Mouse (Mus musculus) fibroblast of lung, adult 2 months (primary cell): ENCODE results near the gene Prkaa1.
"Not testable (repeated sequence)": the region's sequence is repeated elsewhere in the genome, so short reads cannot be mapped to it uniquely, and the experiment has no call there.

Experiments used
- DNase-seq: peaks from one replicate; pipeline ENCODE4 v3.0.0-alpha.2; 2011; ENCODE audit warnings: low read depth

Gene Prkaa1

DNA sequence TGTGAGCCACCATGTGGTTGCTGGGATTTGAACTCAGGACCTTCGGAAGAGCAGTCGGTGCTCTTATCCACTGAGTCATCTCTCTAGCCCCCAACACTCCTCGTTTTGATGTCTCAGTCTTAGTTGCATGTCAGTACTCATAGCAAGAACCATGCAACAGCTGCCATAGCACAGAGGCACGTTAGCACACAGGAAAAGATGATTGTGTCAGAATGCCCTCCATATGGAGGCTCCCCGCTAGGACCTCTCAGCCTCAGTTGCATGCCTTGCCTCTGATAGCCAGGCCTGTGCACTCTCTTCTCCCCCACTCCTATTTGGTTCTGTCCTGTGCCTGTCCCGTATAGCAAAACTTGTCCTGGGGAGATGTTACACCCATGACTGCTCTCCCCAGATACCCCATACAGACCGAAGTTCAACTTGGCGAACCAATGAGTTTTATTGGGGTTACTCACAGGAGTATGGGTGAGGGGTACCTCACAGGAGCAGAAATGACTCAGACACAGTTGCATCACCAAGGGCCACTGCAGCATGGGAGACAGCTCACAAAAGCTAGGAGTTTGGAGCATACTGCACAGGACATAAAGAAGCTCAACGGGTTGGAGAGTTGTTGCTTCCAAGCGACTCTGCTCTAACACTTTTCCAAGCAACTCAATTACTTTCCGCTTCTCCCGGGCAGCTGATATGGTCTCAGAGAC lies 14.4 kb upstream of the Prkaa1 start:
- DNase-seq, result no peak

- not testable (repeated sequence) for DNase-seq
Observed at GRCm38 (mm10) chr15:5130887-5131668, 12.6 kb upstream of the Prkaa1 start.

- no peak for DNase-seq
Observed at GRCm38 (mm10) chr15:5133301-5133700, 10.4 kb upstream of the Prkaa1 start.

DNA sequence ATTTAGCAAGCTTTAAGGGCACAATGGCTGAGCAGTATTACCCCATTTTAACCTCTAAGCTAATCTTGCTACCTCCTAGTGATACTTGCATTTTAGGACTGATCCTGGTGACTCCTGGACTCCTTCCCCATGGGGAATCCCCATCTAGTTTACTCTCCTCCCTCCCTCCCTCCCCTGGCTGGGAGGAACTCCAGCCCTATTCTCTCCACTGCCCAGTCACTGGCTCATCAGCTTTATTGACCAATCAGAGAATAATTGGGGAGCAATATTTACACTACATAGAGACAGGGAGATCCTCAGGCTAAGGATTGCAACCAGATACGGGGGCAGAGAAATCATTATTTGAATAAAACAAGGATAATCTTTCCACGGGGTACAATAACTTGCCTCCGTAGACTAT lies 9.5 kb upstream of the Prkaa1 start:
- DNase-seq, result no peak

DNA sequence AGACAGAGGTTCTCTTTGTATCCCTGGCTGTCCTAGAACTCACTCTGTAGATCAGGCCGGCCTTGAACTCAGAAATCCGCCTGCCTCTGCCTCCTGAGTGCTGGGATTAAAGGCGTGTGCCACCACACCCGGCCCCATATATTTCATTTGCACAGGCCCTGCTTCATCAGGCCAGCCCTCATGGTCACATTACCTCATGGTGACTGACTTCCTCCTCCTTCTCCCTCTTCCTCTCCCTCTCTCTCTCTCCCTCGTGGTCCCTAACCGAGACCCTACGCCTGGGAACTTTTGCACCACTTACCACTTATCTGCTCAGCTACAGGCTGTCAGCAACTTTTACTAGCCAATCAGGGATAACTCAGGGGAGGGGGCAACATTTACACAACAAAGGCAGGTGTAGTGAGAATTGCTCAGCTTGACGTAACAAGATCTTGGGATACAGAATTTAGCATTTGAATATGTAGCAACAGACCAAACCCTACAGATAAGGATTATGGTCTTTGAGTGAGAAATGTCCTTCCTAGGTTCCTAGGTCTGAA lies 8.6 kb upstream of the Prkaa1 start:
- no peak for DNase-seq

- DNase-seq, result no peak
Observed at GRCm38 (mm10) chr15:5138021-5138856, 5.4 kb upstream of the Prkaa1 start.

DNA sequence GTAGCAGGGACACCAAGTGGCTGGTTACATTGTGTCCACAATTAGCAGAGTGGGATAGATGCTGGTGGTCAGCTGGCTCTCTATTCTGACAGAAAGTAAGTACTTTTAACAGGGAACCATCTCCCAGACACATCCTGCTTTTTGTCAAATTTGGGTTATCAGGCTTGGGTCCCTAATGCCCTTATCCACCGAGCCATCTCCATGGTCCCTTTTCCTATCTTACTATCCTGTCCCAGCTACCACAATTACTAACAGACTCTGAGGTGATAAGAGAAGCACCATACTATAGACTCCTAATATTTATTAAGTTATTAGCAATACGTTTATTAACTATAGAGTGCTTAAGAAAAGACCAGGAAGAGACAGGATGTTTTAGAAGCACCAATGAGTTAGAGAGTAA lies 4.3 kb upstream of the Prkaa1 start:
- DNase-seq, result no peak

DNA sequence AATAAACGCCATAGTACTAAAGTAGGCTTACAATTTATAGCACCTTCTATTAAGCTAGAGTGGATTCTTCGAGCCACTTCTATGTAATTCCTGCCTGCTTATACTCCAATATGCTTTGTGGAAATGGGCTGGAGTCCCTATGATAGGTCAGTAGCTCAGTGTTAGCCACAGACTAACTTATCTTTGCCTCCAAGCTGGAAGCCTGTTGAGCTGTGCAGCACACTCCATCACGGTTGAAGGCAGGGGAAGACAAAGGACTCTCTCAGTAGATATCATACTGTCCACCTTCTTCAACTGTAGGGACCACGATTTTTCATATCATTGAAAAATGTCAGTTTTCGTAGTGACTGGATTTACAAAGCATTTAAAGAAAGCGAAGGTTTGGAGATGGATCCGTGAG lies 3.8 kb upstream of the Prkaa1 start:
- DNase-seq, result no peak

DNA sequence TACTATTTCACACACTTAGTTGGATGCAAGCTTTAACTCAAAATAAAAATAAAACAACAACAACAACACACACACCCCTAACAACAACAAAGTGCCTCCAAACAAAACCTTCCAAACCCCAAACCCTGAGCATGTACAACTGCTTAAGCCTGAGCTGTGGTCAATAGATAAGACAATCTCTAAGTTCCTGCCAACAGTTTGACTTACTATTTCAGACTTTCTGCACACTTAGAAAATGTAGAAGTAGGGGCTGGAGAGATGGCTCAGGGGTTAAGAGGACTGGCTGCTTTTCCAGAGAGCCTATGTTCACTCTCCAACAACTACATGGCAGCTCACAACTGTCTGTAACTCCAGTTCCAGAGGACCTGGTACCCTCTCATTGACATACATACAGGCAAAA lies 3.3 kb upstream of the Prkaa1 start:
- no peak for DNase-seq

GRCm38 (mm10) chr15:5142047-5142446 lies 1.6 kb upstream of the Prkaa1 start:
- DNase-seq, result no peak

DNA sequence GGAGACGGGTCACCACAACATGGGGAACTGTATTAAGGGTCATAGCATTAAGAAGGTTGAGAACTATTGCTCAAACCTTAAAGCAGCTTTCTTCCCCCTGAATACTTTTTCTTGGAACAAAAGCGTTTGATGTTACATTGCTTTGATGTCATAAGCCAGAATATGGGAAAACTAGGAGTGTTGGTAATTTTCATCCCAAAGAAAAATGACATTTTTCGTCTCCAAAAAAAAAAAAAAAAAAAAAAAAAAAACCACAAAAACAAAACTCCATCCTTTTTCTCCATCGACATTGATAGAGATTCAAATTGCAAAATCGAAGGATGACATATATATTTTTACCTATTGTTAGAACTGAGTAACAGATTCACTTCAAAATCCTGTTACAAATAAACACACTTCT lies 947 bp upstream of the Prkaa1 start:
- no peak for DNase-seq

DNA sequence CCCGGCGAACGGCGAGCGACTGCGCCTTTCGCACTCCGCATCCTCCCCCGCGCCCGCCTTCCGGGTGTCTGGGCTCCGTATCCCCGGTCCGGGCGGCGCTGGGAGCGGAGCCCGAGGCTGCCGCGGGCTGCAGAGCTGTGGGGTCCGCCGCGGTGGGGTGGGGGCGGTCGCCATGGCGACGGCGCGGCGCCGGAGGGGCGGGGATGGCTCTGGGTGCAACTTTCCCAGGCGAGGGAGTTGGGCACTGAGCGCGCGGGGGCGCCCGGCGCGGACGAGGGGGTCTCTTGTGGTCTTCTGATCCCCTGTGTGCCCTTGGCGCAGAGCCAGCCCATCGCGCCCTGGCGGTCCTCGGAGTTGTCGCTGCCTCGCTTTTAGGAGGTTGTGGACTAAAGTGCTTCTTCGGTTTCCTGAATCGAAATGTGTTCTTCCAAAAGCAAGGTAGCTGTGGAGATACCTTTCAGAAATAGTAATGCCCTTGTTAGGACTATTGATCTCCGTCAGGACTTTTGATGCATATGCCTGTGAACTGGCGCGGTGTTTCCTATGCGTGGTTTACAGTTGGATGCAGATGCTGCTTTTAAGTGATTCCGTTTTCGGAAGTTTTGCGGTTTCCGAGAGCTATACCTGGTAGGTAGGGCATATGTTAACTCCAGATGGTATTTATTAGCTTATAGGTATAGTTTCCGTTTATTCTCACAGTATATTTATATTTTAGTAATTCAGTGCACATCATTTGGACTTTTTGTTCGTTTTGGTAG lies 539 bp downstream of the Prkaa1 start:
- DNase-seq, result no peak

GRCm38 (mm10) chr15:5145196-5145945 lies 1.7 kb downstream of the Prkaa1 start:
- no peak for DNase-seq

- DNase-seq, result no peak
Observed at GRCm38 (mm10) chr15:5149187-5149586, 5.5 kb downstream of the Prkaa1 start.

GRCm38 (mm10) chr15:5152171-5152570 lies 8.5 kb downstream of the Prkaa1 start:
- no peak for DNase-seq

DNA sequence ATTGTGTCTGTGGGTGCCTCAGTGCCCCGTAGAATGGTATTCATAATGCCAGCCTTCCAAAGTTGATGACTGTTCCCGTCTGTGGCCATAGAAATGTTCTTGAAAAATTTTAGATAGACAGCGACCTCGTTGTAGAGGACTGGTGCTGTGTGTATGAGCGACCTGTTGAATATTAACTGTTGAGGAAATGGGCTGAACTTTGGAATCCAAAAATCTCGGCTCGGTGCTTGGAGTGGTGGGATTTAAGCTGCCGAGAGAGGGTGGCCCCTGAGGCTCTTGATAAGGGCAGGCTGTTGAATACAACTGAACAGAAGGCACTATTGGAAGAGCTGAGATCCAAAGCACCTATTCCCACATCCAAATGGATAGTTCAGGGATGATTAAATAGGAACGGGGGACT lies 11.0 kb downstream of the Prkaa1 start:
- DNase-seq, result no peak

GRCm38 (mm10) chr15:5155093-5155492 lies 11.4 kb downstream of the Prkaa1 start:
- no peak for DNase-seq

- DNase-seq, result no peak
Observed at GRCm38 (mm10) chr15:5156355-5156754, 12.7 kb downstream of the Prkaa1 start.

DNA sequence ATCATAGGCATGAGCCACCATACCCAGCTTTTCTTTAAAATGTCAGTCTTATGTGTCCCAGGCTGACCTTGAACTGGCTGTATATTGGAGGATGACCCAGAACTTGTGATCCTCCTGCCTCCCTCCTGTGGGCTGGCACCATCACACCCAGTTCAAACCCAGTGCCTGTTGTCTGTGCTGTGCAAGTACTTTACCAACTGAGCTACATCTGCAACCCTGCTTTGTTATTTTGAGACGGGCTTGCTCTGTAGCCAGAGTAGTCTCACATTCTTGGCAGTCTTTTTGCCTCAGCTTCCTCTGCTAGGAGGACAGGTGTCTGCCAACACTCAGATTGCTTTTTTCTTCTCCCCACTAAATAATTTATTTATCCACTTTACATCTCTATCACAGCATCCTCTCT lies 13.7 kb downstream of the Prkaa1 start:
- no peak for DNase-seq

GRCm38 (mm10) chr15:5158827-5159226 lies 15.2 kb downstream of the Prkaa1 start:
- DNase-seq, result no peak
